Mouse (Mus musculus) ZHBTc4 (cell line): ENCODE measurements around the gene Olfr583.

Experiments
- DNase-seq: peaks from one replicate; pipeline ENCODE4 v3.0.0-alpha.2; 2011; ENCODE audit warnings: low read depth, low spot score

Olfr583 gene

GRCm38 (mm10) chr7:103051000-103051399 is at the start of gene Olfr583:
Gene Olfr583, plus strand, starts transcription at chr7:103051300.
- DNase-seq = no peak

GRCm38 (mm10) chr7:103037724-103038123 is 13.4 kb upstream of the Olfr583 start, which contains the start of gene Olfr582:
Gene Olfr582, plus strand, starts transcription at chr7:103038024.
- no peak for DNase-seq

- no peak for DNase-seq
Measured at GRCm38 (mm10) chr7:103081585-103081984, 30.5 kb downstream of the Olfr583 start, which contains the start of gene Olfr584. Gene Olfr584, plus strand, starts transcription at chr7:103081885.

GRCm38 (mm10) chr7:103097420-103097819 is 46.3 kb downstream of the Olfr583 start, which contains the start of gene Olfr585:
Gene Olfr585, plus strand, starts transcription at chr7:103097720.
- no peak for DNase-seq
